Mouse (Mus musculus) G1E (cell line): ENCODE measurements at regions not wholly inside any gene's neighbourhood (a gene's known extent, or its start where the extent isn't known, plus 50 kb on each side); places are given as distances from the start of the nearest gene placed in this dataset.

Experiments
- CTCF ChIP-seq: IDR thresholded peaks from 2 replicates; pipeline ENCODE4 v1.5.1; 2012; ENCODE audit warnings: low read depth, low read length, inconsistent platforms, mixed read lengths
- GATA1 ChIP-seq: IDR thresholded peaks from 2 replicates; pipeline ENCODE4 v1.6.1; 2012; ENCODE audit warnings: borderline replicate concordance, low read length, inconsistent platforms, mixed read lengths
- GATA2 ChIP-seq: IDR thresholded peaks from 2 replicates; pipeline ENCODE4 v1.6.1; 2012; ENCODE audit warnings: low read depth, low read length, inconsistent platforms, borderline replicate concordance
- TAL1 ChIP-seq: conservative IDR thresholded peaks from 2 replicates; pipeline ENCODE4 v1.6.1; 2012; ENCODE audit warnings: low read depth, low read length, inconsistent platforms, mixed read lengths

DNA sequence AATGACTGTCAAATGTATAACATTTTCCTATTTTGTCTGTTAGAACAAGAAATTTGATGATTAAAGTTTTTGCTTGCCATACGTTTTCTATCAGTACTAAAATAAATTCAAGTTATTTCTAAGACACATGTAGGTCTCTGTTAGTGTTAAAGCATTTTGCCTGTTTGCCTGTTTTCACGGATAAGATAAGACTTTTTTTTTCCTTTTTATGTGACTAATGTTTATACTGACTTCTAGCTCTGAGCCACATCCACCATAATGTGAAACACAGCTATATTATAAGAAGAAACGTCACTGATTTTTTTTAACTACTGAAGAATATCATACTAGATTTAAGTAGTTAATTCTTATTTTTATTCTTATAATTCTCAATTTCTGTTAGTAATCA, 1012.6 kb downstream of the Cdh8 start:
- TF ChIP-seq CTCF (no peak), TAL1 (no peak), GATA1 (no peak), GATA2 (no peak)
